In the genomic region with DNA sequence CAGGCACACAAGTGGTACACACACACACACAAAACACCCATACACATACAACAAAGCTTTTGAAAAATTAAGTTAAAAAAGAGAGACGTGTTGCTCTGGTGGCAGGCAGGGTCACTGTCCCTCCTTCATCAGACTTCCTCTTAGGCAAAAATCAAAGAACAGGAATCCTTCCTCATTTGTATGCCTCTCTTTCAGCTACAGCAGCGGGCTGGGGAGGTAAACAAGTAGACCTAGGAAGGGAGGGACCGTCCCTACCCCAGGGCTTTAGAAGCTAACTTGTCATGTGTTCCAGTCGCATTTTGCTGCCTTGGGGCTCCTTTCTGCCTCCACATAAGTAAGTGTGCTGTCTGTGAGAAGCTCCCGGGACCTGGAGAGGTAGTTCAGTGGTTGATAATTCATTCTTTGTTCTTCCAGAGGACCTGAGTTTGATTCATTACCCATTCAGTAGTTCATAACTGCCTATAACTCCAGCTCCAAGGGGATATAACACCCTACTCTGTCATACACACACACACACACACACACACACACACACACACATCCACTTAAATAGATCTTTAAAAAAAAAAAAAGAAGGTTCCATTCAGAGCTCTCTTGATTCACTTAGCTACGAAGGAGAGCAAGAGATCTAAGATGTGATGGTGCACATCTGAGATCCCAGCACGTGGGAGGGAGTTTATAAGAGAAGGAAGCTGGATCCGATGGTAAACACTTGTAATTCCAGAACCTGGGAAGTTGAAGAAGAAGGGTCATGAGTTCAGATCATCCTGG, we compare ENCODE assay signal across 18 mouse cellular contexts. TPM values are rescaled to one million over a fixed set of nuclear protein-coding genes. Genes with fewer than 3 reads are reported as not detected.
DNase-seq lines count a peak whose midpoint lies in the region; ATAC-seq and TF ChIP-seq lines count a peak whose summit lies in the region.
"Had no signal": no experiment of that assay in that cellular context is flagged by ENCODE, and none has a peak within 500 bp of the region (broad histone marks: within the 10 kb centered on the region; RNA-seq: fewer than 3 reads in every experiment).

No protein-coding gene starts in this region.

- ATAC-seq in heart, embryonic 12.5 days (ENCODE audit: insufficient number of reproducible peaks, low FRiP score): no peak
- no peak for ATAC-seq in liver, postnatal 0 days
- ATAC-seq in forebrain, embryonic 12.5 days (ENCODE audit: low FRiP score): no peak
- ATAC-seq: forebrain, embryonic 15.5 days had no signal

- intact Hi-C loops in heart, postnatal 36 days (cut with DNase I): no loop called here

- TF ChIP-seq CTCF in liver, postnatal 0 days (IDR thresholded peaks at IDR 0.05; ENCODE audit: low read depth): no peak

- DNase-seq in heart, postnatal 36 days: no peak
- DNase-seq in A20 (ENCODE audit: low read depth, low spot score): peak; percentile 82
- DNase-seq in T-cell, adult 2 months (ENCODE audit: low spot score): peak; percentile 47
- no peak for DNase-seq in liver, postnatal 0 days
- no peak for DNase-seq in layer of hippocampus, adult 9-10 months (ENCODE audit: low spot score)
- DNase-seq in embryo, embryonic 10.5 days (ENCODE audit: low spot score): no peak
- DNase-seq: adrenal gland, postnatal 25 days; cerebellum, adult 9-11 months; heart, adult 2 months; thymus, postnatal 25 days had no signal

- no peak for TF ChIP-seq EP300 in liver, postnatal 0 days (IDR thresholded peaks at IDR 0.05; ENCODE audit: low read depth)

- no peaks in the 10 kb centered on the region for H3K9me3 ChIP-seq in heart, embryonic 12.5 days (replicated peaks)
- H3K9me3 ChIP-seq in liver, postnatal 0 days (ENCODE audit: low read length): no peaks in the 10 kb centered on the region
- H3K9me3 ChIP-seq in forebrain, embryonic 12.5 days: no peaks in the 10 kb centered on the region
- H3K9me3 ChIP-seq: forebrain, embryonic 15.5 days; G1E; kidney, embryonic 15.5 days; limb, embryonic 13.5 days had no signal

- H3K36me3 ChIP-seq in heart, embryonic 12.5 days: no peaks in the 10 kb centered on the region
- H3K36me3 ChIP-seq in liver, postnatal 0 days (replicated peaks; ENCODE audit: insufficient read depth, low read length): no peaks in the 10 kb centered on the region
- H3K36me3 ChIP-seq in forebrain, embryonic 12.5 days (replicated peaks): no peaks in the 10 kb centered on the region
- H3K36me3 ChIP-seq: forebrain, embryonic 15.5 days; G1E; kidney, embryonic 15.5 days; limb, embryonic 13.5 days had no signal

- H3K4me3 ChIP-seq in heart, embryonic 12.5 days: no peak overlapping the region
- no peak overlapping the region for H3K4me3 ChIP-seq in liver, postnatal 0 days (ENCODE audit: low read depth, low read length)
- no peak overlapping the region for H3K4me3 ChIP-seq in forebrain, embryonic 12.5 days (replicated peaks)
- H3K4me3 ChIP-seq: forebrain, embryonic 15.5 days; heart, adult 2 months; kidney, embryonic 15.5 days; limb, embryonic 13.5 days had no signal

- WGBS in heart, embryonic 12.5 days: 64% methylated on average over 8 of the region's 8 CpGs
- WGBS in liver, postnatal 0 days (ENCODE audit: insufficient replicate concordance): 48% methylated on average over 8 of the region's 8 CpGs
- 64% methylated on average over 8 of the region's 8 CpGs for WGBS in forebrain, embryonic 12.5 days

- no peak overlapping the region for H3K9ac ChIP-seq in heart, embryonic 12.5 days
- no peak overlapping the region for H3K9ac ChIP-seq in liver, postnatal 0 days (replicated peaks)
- no peak overlapping the region for H3K9ac ChIP-seq in forebrain, embryonic 12.5 days
- H3K9ac ChIP-seq: forebrain, embryonic 15.5 days; kidney, embryonic 15.5 days; limb, embryonic 13.5 days had no signal

- 0 out of 2 replicates have a peak, but pooled peaks cover 2% of the 10 kb centered on the region for H3K27me3 ChIP-seq in heart, embryonic 12.5 days (replicated peaks)
- no peaks in the 10 kb centered on the region; the same call in 1 of the 2 replicates for H3K27me3 ChIP-seq in liver, postnatal 0 days (ENCODE audit: insufficient read depth, low read length)
- no peaks in the 10 kb centered on the region; the same call in 1 of the 2 replicates for H3K27me3 ChIP-seq in forebrain, embryonic 12.5 days
- H3K27me3 ChIP-seq: forebrain, embryonic 15.5 days; limb, embryonic 13.5 days had no signal

- H3K27ac ChIP-seq in heart, embryonic 12.5 days (ENCODE audit: poor library complexity, severe bottlenecking): 0 out of 2 replicates have a peak overlapping the region, but pooled peaks have one; percentile 11
- no peak overlapping the region for H3K27ac ChIP-seq in liver, postnatal 0 days (ENCODE audit: low read depth)
- no peak overlapping the region for H3K27ac ChIP-seq in forebrain, embryonic 12.5 days
- H3K27ac ChIP-seq: forebrain, embryonic 15.5 days; heart, adult 2 months; kidney, embryonic 15.5 days; limb, embryonic 13.5 days; stomach, postnatal 0 days had no signal

- peaks cover 17% of the 10 kb centered on the region for H3K4me1 ChIP-seq in heart, embryonic 12.5 days (replicated peaks)
- H3K4me1 ChIP-seq in liver, postnatal 0 days (ENCODE audit: insufficient read depth): peaks cover 18% of the 10 kb centered on the region
- no peaks in the 10 kb centered on the region for H3K4me1 ChIP-seq in forebrain, embryonic 12.5 days
- H3K4me1 ChIP-seq: forebrain, embryonic 15.5 days had no signal

- H3K4me2 ChIP-seq in heart, embryonic 12.5 days: no peak overlapping the region
- peak overlapping the region; percentile 19; the same call in 1 of the 2 replicates for H3K4me2 ChIP-seq in liver, postnatal 0 days (ENCODE audit: low read depth, low read length)
- no peak overlapping the region for H3K4me2 ChIP-seq in forebrain, embryonic 12.5 days
- H3K4me2 ChIP-seq: forebrain, embryonic 15.5 days; kidney, embryonic 15.5 days; limb, embryonic 13.5 days; midbrain, embryonic 11.5 days had no signal

RNA-seq across cellular contexts. Expression of a gene that starts 23.2 kb away (rescaled TPM):
- 1.2 and 1.7 TPM in 2 replicates for polyA plus RNA-seq in heart, embryonic 12.5 days (2016; fragmentation: Nextera tagmentation; extraction: Ambion mirVana)
- total RNA-seq in heart, postnatal 36 days (2021): 1 to 10 TPM in 1 of 2 experiments, under 1 TPM in 1; 0.81 to 1.1 TPM
- 0.11 and 0.18 TPM in 2 replicates for polyA plus RNA-seq in liver, postnatal 0 days (2015; fragmentation: Nextera tagmentation; extraction: Ambion mirVana)
- 19.5 and 22.6 TPM in 2 replicates for polyA plus RNA-seq in forebrain, embryonic 12.5 days (2016; fragmentation: Nextera tagmentation; extraction: Ambion mirVana)

RNA-seq across cellular contexts. Expression of a gene that starts 27.3 kb away (rescaled TPM):
- polyA plus RNA-seq in heart, embryonic 12.5 days (2016; fragmentation: Nextera tagmentation; extraction: Ambion mirVana): 144 and 154 TPM in 2 replicates
- total RNA-seq in heart, postnatal 36 days (2021): 100 to 1,000 TPM; 260 to 268 TPM
- 65.3 and 65.9 TPM in 2 replicates for polyA plus RNA-seq in liver, postnatal 0 days (2015; fragmentation: Nextera tagmentation; extraction: Ambion mirVana)
- 68.6 and 73.2 TPM in 2 replicates for polyA plus RNA-seq in forebrain, embryonic 12.5 days (2016; fragmentation: Nextera tagmentation; extraction: Ambion mirVana)

RNA-seq across cellular contexts. Expression of a gene that starts 33.7 kb away (rescaled TPM):
- polyA plus RNA-seq in heart, embryonic 12.5 days (2016; fragmentation: Nextera tagmentation; extraction: Ambion mirVana): 25.6 and 29.3 TPM in 2 replicates
- total RNA-seq in heart, postnatal 36 days (2021): 10 to 100 TPM; 11.6 to 18.3 TPM
- polyA plus RNA-seq in liver, postnatal 0 days (2015; fragmentation: Nextera tagmentation; extraction: Ambion mirVana): 29.5 and 34.1 TPM in 2 replicates
- polyA plus RNA-seq in forebrain, embryonic 12.5 days (2016; fragmentation: Nextera tagmentation; extraction: Ambion mirVana): 28.2 and 31.1 TPM in 2 replicates

Comparison
In these comparisons a context has a peak if more than half of its experiments do, and no peak if none do; other contexts are left out.
1. DNase-seq: peak in A20 (single experiment) and T-cell, adult 2 months (single experiment); none in heart, postnatal 36 days (0 of 2), liver, postnatal 0 days (single experiment), layer of hippocampus, adult 9-10 months (single experiment) and embryo, embryonic 10.5 days (single experiment).